Mouse (Mus musculus) intestine, postnatal 0 days (tissue): ENCODE results near the gene Ebf1. TPM values are rescaled to one million over a fixed set of nuclear protein-coding genes. Genes with fewer than 3 reads are reported as not detected.

Source experiments
- ATAC-seq: fragments of 200-750 bp; cut with Nextera tagmentation; 2 replicates; pipeline ENCODE4 v1.8.0; 2017; ENCODE audit warnings: mild to moderate bottlenecking, moderate TSS enrichment, moderate library complexity
- H3K27ac ChIP-seq: fragments of 300-500 bp; sonication (generic); 2 replicates; pipeline ENCODE4 v1.5.1; 2014; ENCODE audit warnings: mild to moderate bottlenecking, low read depth, low read length, moderate library complexity
- H3K27me3 ChIP-seq: fragments of 300-500 bp; sonication (generic); replicated peaks from 2 replicates; pipeline ENCODE4 v1.6.1; 2014; ENCODE audit warnings: low read length, mixed read lengths; ENCODE audit not compliant: control insufficient read depth, insufficient read depth
- H3K36me3 ChIP-seq: fragments of 300-500 bp; sonication (generic); 2 replicates; pipeline ENCODE4 v1.6.1; 2014; ENCODE audit warnings: mild to moderate bottlenecking, moderate library complexity; ENCODE audit not compliant: control insufficient read depth, insufficient read depth
- H3K4me1 ChIP-seq: fragments of 300-500 bp; sonication (generic); replicated peaks from 2 replicates; pipeline ENCODE4 v1.6.1; 2014; ENCODE audit warnings: antibody characterized with exemption, low read length, mixed read lengths; ENCODE audit not compliant: control insufficient read depth, insufficient read depth
- H3K4me2 ChIP-seq: fragments of 300-500 bp; sonication (generic); replicated peaks from 2 replicates; pipeline ENCODE4 v1.6.1; 2014; ENCODE audit warnings: low read depth, mild to moderate bottlenecking, moderate library complexity
- H3K4me3 ChIP-seq: fragments of 300-500 bp; sonication (generic); 2 replicates; pipeline ENCODE4 v1.5.1; 2014; ENCODE audit warnings: low read depth, low read length
- H3K9ac ChIP-seq: fragments of 300-500 bp; sonication (generic); 2 replicates; pipeline ENCODE4 v1.6.1; 2014; ENCODE audit warnings: mild to moderate bottlenecking, low read depth, low read length
- H3K9me3 ChIP-seq: fragments of 300-500 bp; sonication (generic); 2 replicates; pipeline ENCODE4 v1.6.1; 2016; ENCODE audit warnings: mixed run types; ENCODE audit not compliant: control insufficient read depth
- CTCF ChIP-seq: sonication (generic); IDR thresholded peaks from 2 replicates; pipeline ENCODE4 v1.5.1; 2016; ENCODE audit warnings: low read depth, mild to moderate bottlenecking, control low read depth, antibody characterized with exemption, moderate library complexity
- WGBS: fragments of 180-500 bp; shearing (Covaris S2); extraction: QIAGEN DNeasy Blood & Tissue Kit; methylation state at CpG from one replicate; pipeline ENCODE4 v1.1.7; 2014; 5-methylcytosine and 5-hydroxymethylcytosine counted together
- polyA plus RNA-seq: library from polyadenylated mRNA; unstranded; fragments of >200 nt; fragmentation: Nextera tagmentation; extraction: Ambion mirVana; gene quantifications from 2 replicates; pipeline ENCODE4 v1.2.1, GENCODE M21; 2015

The Ebf1 gene
- polyA plus RNA-seq, 1 experiment from 2014 or later: 4.0 TPM

GRCm38 (mm10) chr11:45008760-45009159 lies 391.6 kb downstream of the Ebf1 start:
- TF ChIP-seq CTCF: no peak
- Histone ChIP-seq H3K4me2 (no peak overlapping the region), H3K4me1 (no peaks in the 10 kb centered on the region), H3K9me3 (no peaks in the 10 kb centered on the region), H3K4me3 (no peak overlapping the region), H3K27ac (no peak overlapping the region), H3K27me3 (no peaks in the 10 kb centered on the region), H3K9ac (no peak overlapping the region), H3K36me3 (no peaks in the 10 kb centered on the region)
- ATAC-seq: no peak
- WGBS: 88% methylated on average over 5 of the region's 5 CpGs

GRCm38 (mm10) chr11:45012081-45012480 lies 395.0 kb downstream of the Ebf1 start:
- no peaks in the 10 kb centered on the region for H3K27me3 ChIP-seq
- no peak overlapping the region for H3K4me3 ChIP-seq
- no peaks in the 10 kb centered on the region for H3K4me1 ChIP-seq
- no peaks in the 10 kb centered on the region for H3K9me3 ChIP-seq
- H3K4me2 ChIP-seq: no peak overlapping the region
- TF ChIP-seq CTCF: no peak
- WGBS: 81% methylated on average over 1 of the region's 1 CpGs
- no peak for ATAC-seq
- H3K9ac ChIP-seq: no peak overlapping the region
- H3K36me3 ChIP-seq: no peaks in the 10 kb centered on the region
- no peak overlapping the region for H3K27ac ChIP-seq

- no peak overlapping the region for H3K4me2 ChIP-seq
- WGBS: 66% methylated on average over 3 of the region's 3 CpGs
- ATAC-seq: no peak
Measured at GRCm38 (mm10) chr11:45017493-45017892, 400.4 kb downstream of the Ebf1 start.

GRCm38 (mm10) chr11:45026012-45026411 lies 408.9 kb downstream of the Ebf1 start:
- no peaks in the 10 kb centered on the region for H3K27me3 ChIP-seq

More at GRCm38 (mm10) chr11:45017493-45017892, 400.4 kb downstream of the Ebf1 start:
- Histone ChIP-seq H3K27ac (no peak overlapping the region), H3K9ac (no peak overlapping the region), H3K4me3 (no peak overlapping the region), H3K27me3 (no peaks in the 10 kb centered on the region), H3K36me3 (no peaks in the 10 kb centered on the region), H3K9me3 (no peaks in the 10 kb centered on the region), H3K4me1 (no peaks in the 10 kb centered on the region)
- TF ChIP-seq CTCF: no peak

GRCm38 (mm10) chr11:45026674-45027073 lies 409.6 kb downstream of the Ebf1 start:
- Histone ChIP-seq H3K36me3 (no peaks in the 10 kb centered on the region), H3K9ac (no peak overlapping the region), H3K4me2 (no peak overlapping the region), H3K4me3 (no peak overlapping the region), H3K9me3 (no peaks in the 10 kb centered on the region), H3K4me1 (no peaks in the 10 kb centered on the region), H3K27me3 (no peaks in the 10 kb centered on the region), H3K27ac (no peak overlapping the region)
- 17% methylated on average over 11 of the region's 11 CpGs for WGBS
- ATAC-seq: no peak
- no peak for TF ChIP-seq CTCF

More at GRCm38 (mm10) chr11:45026012-45026411, 408.9 kb downstream of the Ebf1 start:
- WGBS: 88% methylated on average over 5 of the region's 5 CpGs
- no peaks in the 10 kb centered on the region for H3K9me3 ChIP-seq
- no peak overlapping the region for H3K27ac ChIP-seq
- H3K9ac ChIP-seq: no peak overlapping the region
- H3K4me2 ChIP-seq: no peak overlapping the region
- H3K4me1 ChIP-seq: no peaks in the 10 kb centered on the region
- H3K4me3 ChIP-seq: no peak overlapping the region
- no peak for TF ChIP-seq CTCF
- no peaks in the 10 kb centered on the region for H3K36me3 ChIP-seq
- no peak for ATAC-seq

- H3K4me2 ChIP-seq: no peak overlapping the region
- WGBS: 51% methylated on average over 7 of the region's 7 CpGs
Measured at GRCm38 (mm10) chr11:45027076-45027475, 410.0 kb downstream of the Ebf1 start.

More at GRCm38 (mm10) chr11:45027076-45027475, 410.0 kb downstream of the Ebf1 start:
- no peak overlapping the region for H3K27ac ChIP-seq
- no peak overlapping the region for H3K4me3 ChIP-seq
- H3K27me3 ChIP-seq: no peaks in the 10 kb centered on the region
- no peaks in the 10 kb centered on the region for H3K36me3 ChIP-seq
- no peak for ATAC-seq
- H3K9ac ChIP-seq: no peak overlapping the region
- TF ChIP-seq CTCF: no peak
- H3K9me3 ChIP-seq: no peaks in the 10 kb centered on the region
- H3K4me1 ChIP-seq: no peaks in the 10 kb centered on the region
